In genomic region chr6:29528561-29529443, GRCm38 (mm10) we compare ENCODE assay signal across 8 mouse cellular contexts. TPM values are rescaled to one million over a fixed set of nuclear protein-coding genes. Genes with fewer than 3 reads are reported as not detected.
DNase-seq lines count a peak whose midpoint lies in the region; ATAC-seq and TF ChIP-seq lines count a peak whose summit lies in the region.

No protein-coding gene starts in this region.

- TF ChIP-seq POLR2A in myocyte (IDR thresholded peaks at IDR 0.05; ENCODE audit: insufficient read length, low read depth), result no peak
- TF ChIP-seq POLR2A in cerebellum, adult 2 months (IDR thresholded peaks at IDR 0.05; ENCODE audit: borderline replicate concordance, insufficient read depth, low read length), result no peak

- H3K4me1 ChIP-seq in hindbrain, embryonic 10.5 days (replicated peaks), result peaks cover 38% of the 10 kb centered on the region
- peaks cover 31% of the 10 kb centered on the region for H3K4me1 ChIP-seq in hindbrain, embryonic 13.5 days (replicated peaks)
- H3K4me1 ChIP-seq in intestine, embryonic 16.5 days (ENCODE audit: control insufficient read depth, insufficient read depth, low read length), result peaks cover 29% of the 10 kb centered on the region
- 0 out of 2 replicates have a peak, but pooled peaks cover 3% of the 10 kb centered on the region for H3K4me1 ChIP-seq in cerebellum, adult 2 months (ENCODE audit: control insufficient read depth, insufficient read depth, low read length)

- TF ChIP-seq CTCF in cerebellum, adult 2 months (IDR thresholded peaks at IDR 0.05; ENCODE audit: borderline replicate concordance, insufficient read depth, low read depth, low read length), result no peak

- ATAC-seq in hindbrain, embryonic 13.5 days (ENCODE audit: low FRiP score), result no peak
- no peak for ATAC-seq in intestine, embryonic 16.5 days

- H3ac ChIP-seq in myocyte (ENCODE audit: control insufficient read depth, insufficient read length), result no peak overlapping the region

- peaks cover 4% of the 10 kb centered on the region; the same call in 1 of the 2 replicates for H3K9me3 ChIP-seq in hindbrain, embryonic 10.5 days
- no peaks in the 10 kb centered on the region for H3K9me3 ChIP-seq in hindbrain, embryonic 13.5 days
- H3K9me3 ChIP-seq in intestine, embryonic 16.5 days (ENCODE audit: control insufficient read depth, low read length), result no peaks in the 10 kb centered on the region

- no peaks in the 10 kb centered on the region for H3K79me2 ChIP-seq in myocyte (ENCODE audit: control insufficient read depth, insufficient read depth)

- WGBS in hindbrain, embryonic 10.5 days, result 35% methylated on average over 13 of the region's 13 CpGs
- 26% methylated on average over 13 of the region's 13 CpGs for WGBS in hindbrain, embryonic 13.5 days
- WGBS in intestine, embryonic 16.5 days, result 33% methylated on average over 13 of the region's 13 CpGs
- 34% methylated on average over 13 of the region's 13 CpGs for WGBS in cerebellum, adult 2 months

- peaks cover 78% of the 10 kb centered on the region for H3K27me3 ChIP-seq in hindbrain, embryonic 10.5 days (ENCODE audit: insufficient read depth, poor library complexity, severe bottlenecking)
- H3K27me3 ChIP-seq in hindbrain, embryonic 13.5 days, result peaks cover 76% of the 10 kb centered on the region
- peaks cover 15% of the 10 kb centered on the region for H3K27me3 ChIP-seq in intestine, embryonic 16.5 days (replicated peaks; ENCODE audit: control insufficient read depth, insufficient read depth, low read length)
- peaks cover 12% of the 10 kb centered on the region for H3K27me3 ChIP-seq in myocyte (ENCODE audit: control insufficient read depth, insufficient read depth, insufficient read length)
- H3K27me3 ChIP-seq in cerebellum, adult 2 months (ENCODE audit: control insufficient read depth, insufficient read depth, low read length), result peaks cover 7% of the 10 kb centered on the region; the same call in 1 of the 2 replicates

- no peak overlapping the region for H3K27ac ChIP-seq in hindbrain, embryonic 10.5 days
- no peak overlapping the region for H3K27ac ChIP-seq in hindbrain, embryonic 13.5 days
- H3K27ac ChIP-seq in intestine, embryonic 16.5 days (ENCODE audit: low read length), result no peak overlapping the region
- no peak overlapping the region for H3K27ac ChIP-seq in cerebellum, adult 2 months (ENCODE audit: insufficient read depth, low read length)

- H3K9ac ChIP-seq in hindbrain, embryonic 13.5 days, result no peak overlapping the region
- H3K9ac ChIP-seq in intestine, embryonic 16.5 days (ENCODE audit: low read depth, low read length), result no peak overlapping the region

- H3K36me3 ChIP-seq in hindbrain, embryonic 10.5 days, result no peaks in the 10 kb centered on the region
- no peaks in the 10 kb centered on the region for H3K36me3 ChIP-seq in hindbrain, embryonic 13.5 days
- H3K36me3 ChIP-seq in intestine, embryonic 16.5 days (ENCODE audit: control insufficient read depth, insufficient read depth, low read length), result no peaks in the 10 kb centered on the region
- H3K36me3 ChIP-seq in myocyte (ENCODE audit: control insufficient read depth, insufficient read depth), result no peaks in the 10 kb centered on the region

- no peak for DNase-seq in hindbrain, embryonic 10.5 days (ENCODE audit: low spot score)
- peak; percentile 40 for DNase-seq in Muller cell, postnatal 12 days (ENCODE audit: inconsistent ontology term)
- no peak for DNase-seq in left cerebral cortex, adult 11 months (ENCODE audit: low spot score)
- no peak for DNase-seq in cerebellum, adult 2 months
- no peak for DNase-seq in kidney, postnatal 4 days

- 0 out of 2 replicates have a peak overlapping the region, but pooled peaks have one; percentile 13 for H3K4me3 ChIP-seq in hindbrain, embryonic 10.5 days
- no peak overlapping the region for H3K4me3 ChIP-seq in hindbrain, embryonic 13.5 days
- no peak overlapping the region; the same call in 1 of the 2 replicates for H3K4me3 ChIP-seq in intestine, embryonic 16.5 days (ENCODE audit: low read length)
- no peak overlapping the region for H3K4me3 ChIP-seq in myocyte
- H3K4me3 ChIP-seq in cerebellum, adult 2 months (replicated peaks; ENCODE audit: insufficient read depth, low read depth, low read length), result no peak overlapping the region

- H3K4me2 ChIP-seq in hindbrain, embryonic 13.5 days, result no peak overlapping the region; the same call in 1 of the 2 replicates
- H3K4me2 ChIP-seq in intestine, embryonic 16.5 days (ENCODE audit: low read depth, low read length), result 0 out of 2 replicates have a peak overlapping the region, but pooled peaks have one; percentile 99
- peak overlapping the region; percentile 57 for H3K4me2 ChIP-seq in myocyte (ENCODE audit: low read depth)

TF ChIP-seq in myocyte, 11 proteins besides CTCF, POLR2A, EP300 and RAD21:
- TF ChIP-seq TCF12 (IDR thresholded peaks at IDR 0.05; ENCODE audit: insufficient read depth, poor library complexity, severe bottlenecking), result no peak
- no peak for TF ChIP-seq CEBPB (IDR thresholded peaks at IDR 0.05; ENCODE audit: insufficient read depth, poor library complexity, severe bottlenecking)

RNA-seq across cellular contexts. Expression of gene Irf5, which starts 2.4 kb away (rescaled TPM):
- 2.8 and 3.1 TPM in 2 replicates for polyA plus RNA-seq in hindbrain, embryonic 10.5 days (2016; fragmentation: Nextera tagmentation; extraction: Ambion mirVana)
- 2.1 and 2.7 TPM in 2 replicates for polyA plus RNA-seq in hindbrain, embryonic 13.5 days (2015; fragmentation: Nextera tagmentation; extraction: Ambion mirVana)
- polyA plus RNA-seq in intestine, embryonic 16.5 days (2015; fragmentation: Nextera tagmentation; extraction: Ambion mirVana), result 7.4 and 8.5 TPM in 2 replicates
- polyA plus RNA-seq in myocyte (2012; fragmentation: generic; extraction: Trizol), result 0.32 TPM
- 2.0 TPM in 2 replicates for polyA plus RNA-seq in cerebellum, adult 2 months (2012; rRNA removed)

RNA-seq across cellular contexts. Expression of gene Kcp, which starts 21.1 kb away (rescaled TPM):
- 13.5 TPM in 2 replicates for polyA plus RNA-seq in hindbrain, embryonic 10.5 days (2016; fragmentation: Nextera tagmentation; extraction: Ambion mirVana)
- 20.1 and 20.5 TPM in 2 replicates for polyA plus RNA-seq in hindbrain, embryonic 13.5 days (2015; fragmentation: Nextera tagmentation; extraction: Ambion mirVana)
- 10.9 and 12.0 TPM in 2 replicates for polyA plus RNA-seq in intestine, embryonic 16.5 days (2015; fragmentation: Nextera tagmentation; extraction: Ambion mirVana)
- polyA plus RNA-seq in myocyte (2012; fragmentation: generic; extraction: Trizol), result 0.26 TPM
- 3.7 and 4.9 TPM in 2 replicates for polyA plus RNA-seq in cerebellum, adult 2 months (2012; rRNA removed)

RNA-seq across cellular contexts. Expression of gene Atp6v1fnb, which starts 57.6 kb away (rescaled TPM):
- polyA plus RNA-seq in hindbrain, embryonic 10.5 days (2016; fragmentation: Nextera tagmentation; extraction: Ambion mirVana), result not detected in 2 replicates
- polyA plus RNA-seq in hindbrain, embryonic 13.5 days (2015; fragmentation: Nextera tagmentation; extraction: Ambion mirVana), result 0.57 and 1.0 TPM in 2 replicates
- 0.38 TPM in 1 of 2 replicates, not detected in the other for polyA plus RNA-seq in intestine, embryonic 16.5 days (2015; fragmentation: Nextera tagmentation; extraction: Ambion mirVana)
- polyA plus RNA-seq in myocyte (2012; fragmentation: generic; extraction: Trizol), result not detected
- polyA plus RNA-seq in cerebellum, adult 2 months (2012; rRNA removed), result 0.17 and 0.23 TPM in 2 replicates
